Mouse (Mus musculus) limb, embryonic 14.5 days (tissue): ENCODE measurements at regions not wholly inside any gene's neighbourhood (a gene's known extent, or its start where the extent isn't known, plus 50 kb on each side); places are given as distances from the start of the nearest gene placed in this dataset.

Experiments
- ATAC-seq: fragments of 200-750 bp; cut with Nextera tagmentation; 2 replicates; pipeline ENCODE4 v1.8.0; 2017; ENCODE audit warnings: low read depth, moderate number of reproducible peaks, moderate TSS enrichment; ENCODE audit not compliant: low FRiP score
- DNase-seq: peaks from one replicate; pipeline ENCODE4 v3.0.0-alpha.2; 2015; ENCODE audit warnings: low spot score
- H3K27ac ChIP-seq: fragments of 300-500 bp; sonication (generic); replicated peaks from 2 replicates; pipeline ENCODE4 v1.5.1; 2014; ENCODE audit warnings: low read depth, mild to moderate bottlenecking, low read length, moderate library complexity, mixed read lengths
- H3K27me3 ChIP-seq: fragments of 300-500 bp; sonication (generic); 2 replicates; pipeline ENCODE4 v1.6.1; 2014; ENCODE audit warnings: low read length, mixed read lengths; ENCODE audit not compliant: control insufficient read depth, insufficient read depth
- H3K36me3 ChIP-seq: fragments of 300-500 bp; sonication (generic); 2 replicates; pipeline ENCODE4 v1.6.1; 2014; ENCODE audit warnings: mild to moderate bottlenecking, low read length, moderate library complexity, mixed read lengths; ENCODE audit not compliant: control insufficient read depth, insufficient read depth
- H3K4me1 ChIP-seq: fragments of 300-500 bp; sonication (generic); 2 replicates; pipeline ENCODE4 v1.6.1; 2014; ENCODE audit warnings: antibody characterized with exemption, low read length, mixed read lengths; ENCODE audit not compliant: control insufficient read depth, insufficient read depth
- H3K4me2 ChIP-seq: fragments of 300-500 bp; sonication (generic); replicated peaks from 2 replicates; pipeline ENCODE4 v1.6.1; 2014; ENCODE audit warnings: low read depth, mild to moderate bottlenecking, low read length, moderate library complexity; ENCODE audit not compliant: severe bottlenecking
- H3K4me3 ChIP-seq: fragments of 300-500 bp; sonication (generic); replicated peaks from 2 replicates; pipeline ENCODE4 v1.5.1; 2014; ENCODE audit warnings: low read length
- H3K9ac ChIP-seq: fragments of 300-500 bp; sonication (generic); 2 replicates; pipeline ENCODE4 v1.6.1; 2014; ENCODE audit warnings: mild to moderate bottlenecking, low read depth, low read length, moderate library complexity; ENCODE audit not compliant: severe bottlenecking
- H3K9me3 ChIP-seq: fragments of 300-500 bp; sonication (generic); 2 replicates; pipeline ENCODE4 v1.6.1; 2016; ENCODE audit warnings: low read length; ENCODE audit not compliant: control insufficient read depth
- POLR2A ChIP-seq: fragments of 200-500 bp; IDR thresholded peaks from 2 replicates; pipeline ENCODE4 v1.8.0; 2012; ENCODE audit warnings: inconsistent platforms, mild to moderate bottlenecking, moderate library complexity, borderline replicate concordance; ENCODE audit not compliant: insufficient read depth, insufficient read length; ENCODE audit errors: extremely low read depth
- WGBS: fragments of 180-500 bp; shearing (Covaris S2); extraction: QIAGEN DNeasy Blood & Tissue Kit; methylation state at CpG from one replicate; pipeline ENCODE4 v1.1.7; 2014; 5-methylcytosine and 5-hydroxymethylcytosine counted together

GRCm38 (mm10) chr1:194354332-194355120, 263.5 kb upstream of the Plxna2 start:
- Histone ChIP-seq H3K27me3 (no peaks in the 10 kb centered on the region), H3K9ac (no peak overlapping the region), H3K4me2 (no peak overlapping the region), H3K4me3 (no peak overlapping the region), H3K4me1 (no peaks in the 10 kb centered on the region), H3K36me3 (no peaks in the 10 kb centered on the region), H3K27ac (no peak overlapping the region), H3K9me3 (no peaks in the 10 kb centered on the region)
- no peak for ATAC-seq
- 48% methylated on average over 1 of the region's 1 CpGs for WGBS
- TF ChIP-seq POLR2A = no peak
- no peak for DNase-seq

- no peak overlapping the region for H3K27ac ChIP-seq
- H3K36me3 ChIP-seq = no peaks in the 10 kb centered on the region
- no peak overlapping the region for H3K4me3 ChIP-seq
- no peak for DNase-seq
- no peak for ATAC-seq
- H3K4me1 ChIP-seq = 0 out of 2 replicates have a peak, but pooled peaks cover 2% of the 10 kb centered on the region
- no peaks in the 10 kb centered on the region for H3K27me3 ChIP-seq
- TF ChIP-seq POLR2A = no peak
- no peaks in the 10 kb centered on the region for H3K9me3 ChIP-seq
- H3K9ac ChIP-seq = no peak overlapping the region
- no peak overlapping the region for H3K4me2 ChIP-seq
- WGBS = 52% methylated on average over 3 of the region's 3 CpGs
These were observed 272.5 kb upstream of the Plxna2 start for GRCm38 (mm10) chr1:194345304-194346033.

- Histone ChIP-seq H3K9ac (no peak overlapping the region), H3K9me3 (no peaks in the 10 kb centered on the region), H3K27ac (no peak overlapping the region), H3K4me2 (no peak overlapping the region), H3K4me3 (no peak overlapping the region), H3K4me1 (0 out of 2 replicates have a peak, but pooled peaks cover 2% of the 10 kb centered on the region), H3K27me3 (no peaks in the 10 kb centered on the region), H3K36me3 (no peaks in the 10 kb centered on the region)
- 82% methylated on average over 1 of the region's 1 CpGs for WGBS
- no peak for DNase-seq
- no peak for ATAC-seq
- no peak for TF ChIP-seq POLR2A
These were observed 275.4 kb upstream of the Plxna2 start for GRCm38 (mm10) chr1:194342568-194342967.

GRCm38 (mm10) chr1:194341758-194342157, 276.3 kb upstream of the Plxna2 start:
- Histone ChIP-seq H3K27me3 (no peaks in the 10 kb centered on the region), H3K4me3 (no peak overlapping the region), H3K27ac (no peak overlapping the region), H3K4me2 (no peak overlapping the region), H3K4me1 (0 out of 2 replicates have a peak, but pooled peaks cover 2% of the 10 kb centered on the region), H3K36me3 (no peaks in the 10 kb centered on the region), H3K9me3 (no peaks in the 10 kb centered on the region), H3K9ac (no peak overlapping the region)
- 45% methylated on average over 3 of the region's 3 CpGs for WGBS
- no peak for DNase-seq
- no peak for ATAC-seq
- no peak for TF ChIP-seq POLR2A

GRCm38 (mm10) chr1:194334752-194335719, 283.0 kb upstream of the Plxna2 start:
- no peaks in the 10 kb centered on the region for H3K9me3 ChIP-seq
- peaks cover 6% of the 10 kb centered on the region; the same call in 1 of the 2 replicates for H3K4me1 ChIP-seq
- DNase-seq (peak; percentile 56), ATAC-seq (no peak)
- WGBS = 59% methylated on average over 5 of the region's 5 CpGs
- H3K9ac ChIP-seq = no peak overlapping the region
- H3K36me3 ChIP-seq = no peaks in the 10 kb centered on the region
- H3K27me3 ChIP-seq = no peaks in the 10 kb centered on the region
- H3K4me2 ChIP-seq = no peak overlapping the region
- no peak overlapping the region for H3K4me3 ChIP-seq
- no peak for TF ChIP-seq POLR2A
- H3K27ac ChIP-seq = no peak overlapping the region
